Mouse (Mus musculus): Measurements from ENCODE around the gene Sel1l. TPM values are rescaled to one million over a fixed set of nuclear protein-coding genes. Genes with fewer than 3 reads are reported as not detected.

Sel1l gene
- polyA plus RNA-seq (2016; fragmentation: Nextera tagmentation; extraction: Ambion mirVana), result 38.4 and 39.5 TPM in 2 replicates

- WGBS (ENCODE audit: insufficient replicate concordance), result under 1% methylated on average over 31 of the region's 35 CpGs
These were observed at the start of gene Sel1l for GRCm38 (mm10) chr12:91849045-91849467. Gene Sel1l (minus strand): TSS chr12:91849157.

GRCm38 (mm10) chr12:91892622-91893560 lies 43.9 kb upstream of the Sel1l start:
- Histone ChIP-seq H3K9ac (no peak overlapping the region), H3K4me3 (no peak overlapping the region), H3K36me3 (no peaks in the 10 kb centered on the region), H3K27me3 (replicated peaks) (no peaks in the 10 kb centered on the region), H3K4me1 (no peaks in the 10 kb centered on the region), H3K27ac (no peak overlapping the region), H3K9me3 (replicated peaks) (no peaks in the 10 kb centered on the region), H3K4me2 (no peak overlapping the region)
- WGBS (ENCODE audit: insufficient replicate concordance), result 69% methylated on average over 9 of the region's 9 CpGs
- no peak for ATAC-seq

More at GRCm38 (mm10) chr12:91849045-91849467, at the start of gene Sel1l:
- Histone ChIP-seq H3K9ac (peak within 1 kb of the TSS; percentile 92), H3K36me3 (peaks cover 2% of the 10 kb centered on the region; the same call in 1 of the 2 replicates), H3K9me3 (replicated peaks) (no peaks in the 10 kb centered on the region), H3K4me2 (peak within 1 kb of the TSS; percentile 93), H3K27me3 (replicated peaks) (0 out of 2 replicates have a peak, but pooled peaks cover 3% of the 10 kb centered on the region), H3K27ac (peak within 1 kb of the TSS; percentile 84), H3K4me1 (peaks cover 37% of the 10 kb centered on the region), H3K4me3 (peak within 1 kb of the TSS; percentile 88)
- peak; percentile 100 for ATAC-seq

GRCm38 (mm10) chr12:91880431-91880830 lies 31.5 kb upstream of the Sel1l start:
- Histone ChIP-seq H3K27ac (no peak overlapping the region), H3K4me2 (no peak overlapping the region), H3K36me3 (no peaks in the 10 kb centered on the region), H3K4me3 (no peak overlapping the region), H3K9ac (no peak overlapping the region), H3K4me1 (no peaks in the 10 kb centered on the region), H3K27me3 (replicated peaks) (no peaks in the 10 kb centered on the region), H3K9me3 (replicated peaks) (no peaks in the 10 kb centered on the region)
- WGBS (ENCODE audit: insufficient replicate concordance), result 67% methylated on average over 13 of the region's 13 CpGs
- no peak for ATAC-seq

DNA sequence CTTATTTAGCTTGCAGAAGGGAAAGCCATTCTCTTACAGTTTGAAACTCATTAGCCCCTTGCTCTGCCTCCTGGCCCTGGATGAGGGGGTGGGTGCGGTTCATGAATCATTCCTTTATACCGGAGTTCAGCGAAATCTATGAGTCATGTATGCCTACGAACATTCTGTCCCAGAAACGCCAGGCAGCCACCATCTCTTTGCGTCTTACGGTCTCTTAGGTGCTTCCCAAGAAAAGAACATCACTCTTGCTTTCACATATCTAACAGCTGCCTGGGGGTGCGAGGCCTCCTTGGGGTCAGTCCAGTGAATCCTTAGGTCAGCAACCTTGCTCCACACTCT lies 29.9 kb upstream of the Sel1l start:
- no peaks in the 10 kb centered on the region for H3K4me1 ChIP-seq
- no peak overlapping the region for H3K27ac ChIP-seq
- ATAC-seq, result no peak
- no peak overlapping the region for H3K4me2 ChIP-seq
- WGBS (ENCODE audit: insufficient replicate concordance), result 82% methylated on average over 8 of the region's 8 CpGs
- H3K9me3 ChIP-seq (replicated peaks), result no peaks in the 10 kb centered on the region
- no peaks in the 10 kb centered on the region for H3K36me3 ChIP-seq
- H3K4me3 ChIP-seq, result no peak overlapping the region
- H3K9ac ChIP-seq, result no peak overlapping the region
- H3K27me3 ChIP-seq (replicated peaks), result no peaks in the 10 kb centered on the region

GRCm38 (mm10) chr12:91878056-91878911 lies 29.3 kb upstream of the Sel1l start:
- H3K4me3 ChIP-seq, result no peak overlapping the region
- no peak for ATAC-seq
- no peaks in the 10 kb centered on the region for H3K36me3 ChIP-seq
- no peak overlapping the region for H3K4me2 ChIP-seq
- no peaks in the 10 kb centered on the region for H3K27me3 ChIP-seq (replicated peaks)
- 62% methylated on average over 21 of the region's 21 CpGs for WGBS (ENCODE audit: insufficient replicate concordance)
- H3K9ac ChIP-seq, result no peak overlapping the region
- H3K4me1 ChIP-seq, result no peaks in the 10 kb centered on the region
- H3K27ac ChIP-seq, result no peak overlapping the region
- no peaks in the 10 kb centered on the region for H3K9me3 ChIP-seq (replicated peaks)

DNA sequence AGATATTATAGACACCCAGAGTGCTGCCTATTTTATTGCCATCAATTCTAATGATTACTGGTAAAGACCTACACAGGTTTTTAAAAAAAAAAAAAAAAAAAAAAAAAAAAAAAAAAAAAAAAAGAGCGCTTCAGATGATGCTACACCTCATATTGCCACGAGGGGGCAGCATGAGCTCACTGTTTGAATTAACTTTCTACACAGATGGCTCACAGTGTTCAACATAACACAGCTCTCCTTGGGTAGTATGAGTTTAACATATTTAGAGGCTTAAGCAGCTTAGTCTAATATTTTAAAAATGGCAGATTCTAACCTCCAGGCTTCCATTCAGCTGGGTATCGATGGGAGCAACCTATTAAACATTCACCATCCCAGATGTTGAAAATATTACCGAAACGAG lies 28.7 kb upstream of the Sel1l start:
- H3K9ac ChIP-seq, result no peak overlapping the region
- no peaks in the 10 kb centered on the region for H3K36me3 ChIP-seq
- no peak overlapping the region for H3K4me2 ChIP-seq
- H3K27ac ChIP-seq, result no peak overlapping the region
- 44% methylated on average over 5 of the region's 5 CpGs for whole genome bisulfite sequencing (ENCODE audit: insufficient replicate concordance)
- no peak for ATAC-seq
- H3K27me3 ChIP-seq (replicated peaks), result no peaks in the 10 kb centered on the region
- no peak overlapping the region for H3K4me3 ChIP-seq
- no peaks in the 10 kb centered on the region for H3K4me1 ChIP-seq
- H3K9me3 ChIP-seq (replicated peaks), result no peaks in the 10 kb centered on the region

DNA sequence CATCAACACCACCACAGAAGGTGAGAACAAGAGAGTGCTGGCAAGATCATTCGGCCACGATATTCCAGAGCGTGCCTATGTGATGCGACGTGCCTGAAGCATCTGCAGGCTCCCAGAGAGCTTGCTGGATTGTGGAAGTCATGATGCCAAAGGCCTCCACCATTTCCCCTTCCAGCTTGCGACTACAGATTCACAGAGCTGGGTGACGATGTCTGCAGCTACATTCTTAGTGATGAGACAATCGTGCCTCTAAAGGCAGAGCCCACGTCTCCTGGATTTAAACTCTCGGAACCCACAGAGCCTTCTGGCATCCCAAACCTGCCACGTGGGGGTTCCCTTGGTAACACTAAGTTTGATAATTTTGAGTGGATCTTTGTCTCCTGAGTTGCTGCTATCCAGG lies 21.7 kb upstream of the Sel1l start:
- Histone ChIP-seq H3K4me3 (no peak overlapping the region), H3K4me2 (no peak overlapping the region), H3K36me3 (no peaks in the 10 kb centered on the region), H3K4me1 (no peaks in the 10 kb centered on the region), H3K27me3 (replicated peaks) (no peaks in the 10 kb centered on the region), H3K9me3 (replicated peaks) (no peaks in the 10 kb centered on the region), H3K27ac (no peak overlapping the region), H3K9ac (no peak overlapping the region)
- ATAC-seq, result no peak
- 80% methylated on average over 11 of the region's 11 CpGs for WGBS (ENCODE audit: insufficient replicate concordance)

- WGBS (ENCODE audit: insufficient replicate concordance), result 56% methylated on average over 4 of the region's 4 CpGs
- H3K9ac ChIP-seq, result no peak overlapping the region
These were observed 20.4 kb upstream of the Sel1l start for GRCm38 (mm10) chr12:91869352-91869751.

GRCm38 (mm10) chr12:91854330-91854729 lies 5.4 kb upstream of the Sel1l start:
- Histone ChIP-seq H3K4me1 (no peaks in the 10 kb centered on the region), H3K36me3 (no peaks in the 10 kb centered on the region), H3K4me2 (no peak overlapping the region), H3K27me3 (replicated peaks) (0 out of 2 replicates have a peak, but pooled peaks cover 3% of the 10 kb centered on the region), H3K27ac (no peak overlapping the region), H3K9me3 (replicated peaks) (no peaks in the 10 kb centered on the region), H3K9ac (no peak overlapping the region), H3K4me3 (no peak overlapping the region)
- 64% methylated on average over 8 of the region's 8 CpGs for WGBS (ENCODE audit: insufficient replicate concordance)
- ATAC-seq, result no peak

More at GRCm38 (mm10) chr12:91869352-91869751, 20.4 kb upstream of the Sel1l start:
- Histone ChIP-seq H3K27me3 (replicated peaks) (no peaks in the 10 kb centered on the region), H3K27ac (no peak overlapping the region), H3K36me3 (no peaks in the 10 kb centered on the region), H3K9me3 (replicated peaks) (no peaks in the 10 kb centered on the region), H3K4me1 (no peaks in the 10 kb centered on the region), H3K4me3 (no peak overlapping the region), H3K4me2 (no peak overlapping the region)
- ATAC-seq, result no peak

DNA sequence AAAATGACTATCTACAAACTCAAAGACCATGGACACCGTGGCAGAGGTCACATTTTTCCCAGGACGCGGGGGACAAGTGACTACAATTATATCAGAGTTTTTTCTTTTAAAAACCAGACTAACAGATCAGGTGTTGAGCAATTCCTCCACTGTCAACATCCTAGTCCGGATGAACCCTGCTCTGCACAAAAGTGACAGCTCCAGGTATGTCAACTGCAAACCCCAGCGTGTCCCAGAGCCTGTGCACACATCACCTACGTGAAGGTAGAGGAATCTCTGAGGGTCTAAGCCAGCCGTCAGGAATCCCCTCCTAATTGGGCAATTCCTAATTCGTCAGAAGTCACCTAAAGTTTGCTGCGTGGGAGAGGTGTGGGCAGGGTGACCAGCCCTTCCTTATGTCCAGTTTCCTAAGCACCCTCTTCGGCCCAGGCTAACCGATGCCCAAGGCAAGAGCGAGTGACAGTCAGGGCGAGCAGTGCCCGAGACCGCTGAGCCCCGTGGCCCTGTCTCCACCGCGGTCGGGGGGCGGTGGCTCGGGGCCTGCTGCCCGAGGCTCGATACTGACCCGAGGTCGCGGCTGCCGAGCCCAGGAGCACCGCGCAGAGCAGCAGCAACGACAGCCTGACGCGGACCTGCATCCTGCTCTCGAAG lies 438 bp downstream of the Sel1l start:
- Histone ChIP-seq H3K4me2 (peak overlapping the region; percentile 93), H3K9ac (peak overlapping the region; percentile 92), H3K27me3 (replicated peaks) (0 out of 2 replicates have a peak, but pooled peaks cover 3% of the 10 kb centered on the region), H3K9me3 (replicated peaks) (no peaks in the 10 kb centered on the region), H3K36me3 (peaks cover 7% of the 10 kb centered on the region), H3K4me1 (peaks cover 41% of the 10 kb centered on the region), H3K4me3 (peak overlapping the region; percentile 88), H3K27ac (peak overlapping the region; percentile 84)
- 2% methylated on average over 33 of the region's 33 CpGs for WGBS (ENCODE audit: insufficient replicate concordance)
- peak; percentile 63 for ATAC-seq

DNA sequence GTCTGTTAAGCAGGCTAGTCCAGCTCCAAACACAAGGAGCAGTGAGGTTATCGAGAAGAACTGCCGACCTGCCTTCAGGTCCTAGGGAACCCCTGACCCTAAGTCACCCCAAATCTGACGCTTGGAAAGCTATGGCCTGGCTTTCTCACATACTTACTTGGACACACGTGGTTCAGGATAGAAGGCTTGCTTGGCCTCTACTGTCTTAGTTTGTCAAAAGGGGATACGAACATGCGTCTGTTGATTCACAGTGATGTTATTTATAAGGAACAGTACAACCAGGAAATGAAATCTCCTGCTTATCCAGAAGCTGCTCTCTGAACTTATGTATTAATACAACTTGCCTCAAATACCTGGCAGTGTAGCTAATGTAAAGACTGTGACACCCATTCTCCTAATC lies 2.9 kb downstream of the Sel1l start:
- 87% methylated on average over 6 of the region's 6 CpGs for WGBS (ENCODE audit: insufficient replicate concordance)
- no peak overlapping the region for H3K4me3 ChIP-seq

More for the DNA sequence above, 2.9 kb downstream of the Sel1l start:
- no peak overlapping the region for H3K9ac ChIP-seq
- no peak overlapping the region for H3K27ac ChIP-seq
- peaks cover 41% of the 10 kb centered on the region for H3K4me1 ChIP-seq
- no peak overlapping the region for H3K4me2 ChIP-seq
- peaks cover 25% of the 10 kb centered on the region for H3K36me3 ChIP-seq
- no peaks in the 10 kb centered on the region for H3K9me3 ChIP-seq (replicated peaks)
- ATAC-seq, result no peak
- H3K27me3 ChIP-seq (replicated peaks), result no peaks in the 10 kb centered on the region
